Mouse (Mus musculus) lung, embryonic 16.5 days (tissue): ENCODE results near the gene Pip5k1b. TPM values are rescaled to one million over a fixed set of nuclear protein-coding genes. Genes with fewer than 3 reads are reported as not detected.
"Not testable (repeated sequence)": the region's sequence is repeated elsewhere in the genome, so short reads cannot be mapped to it uniquely, and the experiment has no call there.

Source experiments
- ATAC-seq: fragments of 200-750 bp; cut with Nextera tagmentation; 2 replicates; pipeline ENCODE4 v1.8.0; 2017; ENCODE audit warnings: low read depth, mild to moderate bottlenecking, moderate library complexity
- H3K27ac ChIP-seq: fragments of 300-500 bp; sonication (generic); 2 replicates; pipeline ENCODE4 v1.5.1; 2014; ENCODE audit warnings: mild to moderate bottlenecking, control low read depth, low read length
- H3K27me3 ChIP-seq: fragments of 300-500 bp; sonication (generic); 2 replicates; pipeline ENCODE4 v1.6.1; 2014; ENCODE audit warnings: low read depth, low read length, mixed read lengths; ENCODE audit not compliant: control insufficient read depth, insufficient read depth
- H3K36me3 ChIP-seq: fragments of 300-500 bp; sonication (generic); 2 replicates; pipeline ENCODE4 v1.6.1; 2014; ENCODE audit warnings: low read length; ENCODE audit not compliant: control insufficient read depth, insufficient read depth
- H3K4me1 ChIP-seq: fragments of 300-500 bp; sonication (generic); replicated peaks from 2 replicates; pipeline ENCODE4 v1.6.1; 2014; ENCODE audit warnings: low read length, mixed read lengths; ENCODE audit not compliant: control insufficient read depth, insufficient read depth
- H3K4me2 ChIP-seq: fragments of 300-500 bp; sonication (generic); 2 replicates; pipeline ENCODE4 v1.6.1; 2014; ENCODE audit warnings: low read depth, low read length, control low read depth
- H3K4me3 ChIP-seq: fragments of 300-500 bp; sonication (generic); 2 replicates; pipeline ENCODE4 v1.5.1; 2014; ENCODE audit warnings: mild to moderate bottlenecking, low read length, control low read depth
- H3K9ac ChIP-seq: fragments of 300-500 bp; sonication (generic); 2 replicates; pipeline ENCODE4 v1.6.1; 2014; ENCODE audit warnings: low read length, control low read depth
- H3K9me3 ChIP-seq: fragments of 300-500 bp; sonication (generic); 2 replicates; pipeline ENCODE4 v1.6.1; 2016; ENCODE audit warnings: low read length; ENCODE audit not compliant: control insufficient read depth
- WGBS: fragments of 180-500 bp; shearing (Covaris S2); extraction: QIAGEN DNeasy Blood & Tissue Kit; methylation state at CpG from one replicate; pipeline ENCODE4 v1.1.7; 2014; 5-methylcytosine and 5-hydroxymethylcytosine counted together
- polyA plus RNA-seq: library from polyadenylated mRNA; unstranded; fragments of >200 nt; fragmentation: Nextera tagmentation; extraction: Ambion mirVana; gene quantifications from 2 replicates; pipeline ENCODE4 v1.2.1, GENCODE M21; 2015

Pip5k1b gene
- polyA plus RNA-seq, 1 experiment from 2014 or later: 3.8 TPM

- ATAC-seq: no peak
- Histone ChIP-seq H3K36me3 (no peaks in the 10 kb centered on the region), H3K4me2 (peak overlapping the region; percentile 69), H3K27ac (no peak overlapping the region), H3K9ac (peak overlapping the region; percentile 79), H3K4me3 (peak overlapping the region; percentile 79), H3K27me3 (peaks cover 11% of the 10 kb centered on the region), H3K9me3 (no peaks in the 10 kb centered on the region), H3K4me1 (peaks cover 16% of the 10 kb centered on the region)
- WGBS: under 1% methylated on average over 12 of the region's 12 CpGs
These were observed 904 bp upstream of the Pip5k1b start for GRCm38 (mm10) chr19:24556585-24556966.

- ATAC-seq: peak; percentile 85
- H3K9me3 ChIP-seq: no peaks in the 10 kb centered on the region
- under 1% methylated on average over 26 of the region's 74 CpGs for WGBS
- H3K4me2 ChIP-seq: peak overlapping the region; percentile 69
- peaks cover 11% of the 10 kb centered on the region for H3K27me3 ChIP-seq
- peak overlapping the region; percentile 79 for H3K9ac ChIP-seq
- H3K27ac ChIP-seq: peak overlapping the region; percentile 67
- H3K36me3 ChIP-seq: no peaks in the 10 kb centered on the region
- H3K4me1 ChIP-seq: peaks cover 16% of the 10 kb centered on the region
- H3K4me3 ChIP-seq: peak overlapping the region; percentile 79
These were observed 372 bp upstream of the Pip5k1b start for GRCm38 (mm10) chr19:24555904-24556584.

- Histone ChIP-seq H3K4me3 (peak overlapping the region; percentile 79), H3K27ac (peak overlapping the region; percentile 67), H3K9me3 (no peaks in the 10 kb centered on the region), H3K36me3 (no peaks in the 10 kb centered on the region), H3K9ac (peak overlapping the region; percentile 79), H3K27me3 (peaks cover 11% of the 10 kb centered on the region), H3K4me2 (peak overlapping the region; percentile 69), H3K4me1 (peaks cover 16% of the 10 kb centered on the region)
- ATAC-seq: no peak
- under 1% methylated on average over 19 of the region's 19 CpGs for WGBS
These were observed 684 bp downstream of the Pip5k1b start for GRCm38 (mm10) chr19:24554911-24555465.

- Histone ChIP-seq H3K27ac (no peak overlapping the region), H3K36me3 (no peaks in the 10 kb centered on the region), H3K9ac (no peak overlapping the region; the same call in 1 of the 2 replicates), H3K4me1 (peaks cover 16% of the 10 kb centered on the region), H3K27me3 (peaks cover 11% of the 10 kb centered on the region), H3K4me3 (peak overlapping the region; percentile 79), H3K9me3 (no peaks in the 10 kb centered on the region), H3K4me2 (peak overlapping the region; percentile 69)
- no peak for ATAC-seq
- WGBS: 16% methylated on average over 4 of the region's 4 CpGs
These were observed 1.2 kb downstream of the Pip5k1b start for GRCm38 (mm10) chr19:24554425-24554824.

GRCm38 (mm10) chr19:24553291-24554075 lies 2.2 kb downstream of the Pip5k1b start:
- H3K27ac ChIP-seq: peak overlapping the region; percentile 82

GRCm38 (mm10) chr19:24552641-24553040 lies 3.0 kb downstream of the Pip5k1b start:
- not testable (repeated sequence) for H3K36me3 ChIP-seq, ATAC-seq, H3K9me3 ChIP-seq, H3K4me3 ChIP-seq, H3K9ac ChIP-seq, H3K4me2 ChIP-seq
- H3K27me3 ChIP-seq: peaks cover 11% of the 10 kb centered on the region
- H3K4me1 ChIP-seq: peaks cover 16% of the 10 kb centered on the region
- H3K27ac ChIP-seq: peak overlapping the region; percentile 82
- WGBS: 55% methylated on average over 6 of the region's 6 CpGs

More at GRCm38 (mm10) chr19:24553291-24554075, 2.2 kb downstream of the Pip5k1b start:
- Histone ChIP-seq H3K36me3 (no peaks in the 10 kb centered on the region), H3K4me3 (no peak overlapping the region; the same call in 1 of the 2 replicates), H3K27me3 (peaks cover 11% of the 10 kb centered on the region), H3K4me1 (peaks cover 16% of the 10 kb centered on the region), H3K4me2 (peak overlapping the region; percentile 69), H3K9ac (no peak overlapping the region), H3K9me3 (peaks cover 2% of the 10 kb centered on the region; the same call in 1 of the 2 replicates)
- WGBS: 50% methylated on average over 12 of the region's 12 CpGs
- peak; percentile 44 for ATAC-seq

- H3K4me3 ChIP-seq: no peak overlapping the region
- H3K27me3 ChIP-seq: peaks cover 4% of the 10 kb centered on the region
- no peak overlapping the region for H3K4me2 ChIP-seq
- H3K9ac ChIP-seq: no peak overlapping the region
- no peak overlapping the region for H3K27ac ChIP-seq
- no peak for ATAC-seq
- peaks cover 9% of the 10 kb centered on the region for H3K9me3 ChIP-seq
- H3K36me3 ChIP-seq: no peaks in the 10 kb centered on the region; the same call in 1 of the 2 replicates
- H3K4me1 ChIP-seq: peaks cover 6% of the 10 kb centered on the region; the same call in 1 of the 2 replicates
- WGBS: 64% methylated on average over 3 of the region's 3 CpGs
These were observed 4.3 kb downstream of the Pip5k1b start for GRCm38 (mm10) chr19:24551196-24551954.

GRCm38 (mm10) chr19:24550778-24551177 lies 4.9 kb downstream of the Pip5k1b start:
- H3K27ac ChIP-seq: no peak overlapping the region
- no peak for ATAC-seq
- peaks cover 6% of the 10 kb centered on the region; the same call in 1 of the 2 replicates for H3K4me1 ChIP-seq
- no peak overlapping the region for H3K4me2 ChIP-seq
- H3K4me3 ChIP-seq: no peak overlapping the region
- no peaks in the 10 kb centered on the region; the same call in 1 of the 2 replicates for H3K36me3 ChIP-seq
- no peak overlapping the region for H3K9ac ChIP-seq
- H3K27me3 ChIP-seq: peaks cover 3% of the 10 kb centered on the region; the same call in 1 of the 2 replicates
- 68% methylated on average over 7 of the region's 7 CpGs for WGBS
- H3K9me3 ChIP-seq: peaks cover 9% of the 10 kb centered on the region
